In the genomic region with DNA sequence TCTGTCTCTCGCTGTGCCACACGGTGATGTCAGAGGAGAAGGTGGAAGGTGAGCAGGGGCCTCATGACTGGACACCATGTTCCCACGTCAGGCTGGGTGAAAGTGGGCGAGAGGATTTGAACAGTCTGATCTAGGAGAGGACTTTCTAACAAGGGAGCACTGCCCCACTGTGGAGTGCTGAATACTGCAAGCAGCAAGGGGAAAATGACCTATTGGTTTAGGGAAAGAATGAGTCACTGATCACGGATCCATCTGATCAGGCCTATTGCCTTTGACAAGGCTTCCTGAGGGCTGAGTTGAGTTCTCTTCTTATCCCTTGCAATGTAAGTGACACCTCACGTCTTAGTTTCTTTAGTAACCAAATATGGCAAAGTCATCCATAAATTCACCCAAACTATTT, we compare ENCODE assay signal across 22 mouse cellular contexts.
"Had no signal": no experiment of that assay in that cellular context is flagged by ENCODE, and none has a peak within 500 bp of the region (broad histone marks: within the 10 kb centered on the region; RNA-seq: fewer than 3 reads in every experiment).

No protein-coding gene starts in this region.

- H3K9ac ChIP-seq: kidney, embryonic 15.5 days; limb, embryonic 12.5 days; limb, embryonic 15.5 days; liver, embryonic 13.5 days; lung, embryonic 14.5 days; midbrain, embryonic 13.5 days; neural tube, embryonic 13.5 days had no signal

- H3K4me1 ChIP-seq: kidney, embryonic 15.5 days; limb, embryonic 12.5 days; limb, embryonic 15.5 days; liver, embryonic 13.5 days; midbrain, embryonic 10.5 days; midbrain, embryonic 13.5 days; neural tube, embryonic 13.5 days had no signal

- H3K27ac ChIP-seq: kidney, embryonic 15.5 days; limb, embryonic 12.5 days; limb, embryonic 15.5 days; liver, embryonic 13.5 days; midbrain, embryonic 10.5 days; midbrain, embryonic 13.5 days; neural tube, embryonic 13.5 days had no signal

- H3K27me3 ChIP-seq: kidney, embryonic 15.5 days; limb, embryonic 12.5 days; limb, embryonic 15.5 days; liver, embryonic 13.5 days; midbrain, embryonic 13.5 days; neural tube, embryonic 13.5 days had no signal

- DNase-seq: kidney, adult 8-10 months; kidney, postnatal 14 days; left cerebral cortex, postnatal 4 days; liver, embryonic 13.5 days; lung, embryonic 14.5 days; lung, postnatal 10 days; lung, postnatal 36 days; retina, postnatal 1 day; right cerebral cortex, postnatal 25 days; spleen, adult 18-20 months; thymus, adult 2 months; thymus, postnatal 14 days; thymus, postnatal 4 days had no signal

- H3K36me3 ChIP-seq: kidney, embryonic 15.5 days; limb, embryonic 12.5 days; limb, embryonic 15.5 days; liver, embryonic 13.5 days; midbrain, embryonic 10.5 days; midbrain, embryonic 13.5 days; neural tube, embryonic 13.5 days had no signal

- H3K4me2 ChIP-seq: kidney, embryonic 15.5 days; limb, embryonic 12.5 days; limb, embryonic 15.5 days; liver, embryonic 13.5 days; lung, embryonic 14.5 days; midbrain, embryonic 13.5 days; neural tube, embryonic 13.5 days had no signal

- H3K4me3 ChIP-seq: kidney, embryonic 15.5 days; limb, embryonic 12.5 days; limb, embryonic 15.5 days; liver, embryonic 13.5 days; megakaryocyte, embryonic 14.5 days; midbrain, embryonic 10.5 days; midbrain, embryonic 13.5 days; myocyte; neural tube, embryonic 13.5 days had no signal

- H3K9me3 ChIP-seq: kidney, embryonic 15.5 days; limb, embryonic 15.5 days; liver, embryonic 13.5 days; midbrain, embryonic 13.5 days; neural tube, embryonic 13.5 days had no signal

- ATAC-seq: midbrain, embryonic 13.5 days; midbrain, embryonic 16.5 days had no signal
